Mouse (Mus musculus) heart, embryonic 16.5 days (tissue): ENCODE results near the gene Scn4a. TPM values are rescaled to one million over a fixed set of nuclear protein-coding genes. Genes with fewer than 3 reads are reported as not detected.

ENCODE experiments used
- ATAC-seq: fragments of 200-750 bp; cut with Nextera tagmentation; replicated peaks from 2 replicates; pipeline ENCODE4 v1.8.0; 2017; ENCODE audit warnings: moderate number of reproducible peaks; ENCODE audit not compliant: insufficient read depth, low FRiP score; ENCODE audit errors: extremely low read depth
- H3K27ac ChIP-seq: fragments of 300-500 bp; sonication (generic); 2 replicates; pipeline ENCODE4 v1.5.1; 2014; ENCODE audit warnings: mild to moderate bottlenecking, low read length, control low read depth, moderate library complexity
- H3K27me3 ChIP-seq: fragments of 300-500 bp; sonication (generic); 2 replicates; pipeline ENCODE4 v1.6.1; 2014; ENCODE audit warnings: low read length, mixed read lengths; ENCODE audit not compliant: control insufficient read depth, insufficient read depth
- H3K36me3 ChIP-seq: fragments of 300-500 bp; sonication (generic); 2 replicates; pipeline ENCODE4 v1.6.1; 2014; ENCODE audit not compliant: control insufficient read depth, insufficient read depth
- H3K4me1 ChIP-seq: fragments of 300-500 bp; sonication (generic); 2 replicates; pipeline ENCODE4 v1.6.1; 2014; ENCODE audit warnings: low read length, mixed read lengths; ENCODE audit not compliant: control insufficient read depth, insufficient read depth
- H3K4me2 ChIP-seq: fragments of 300-500 bp; sonication (generic); 2 replicates; pipeline ENCODE4 v1.6.1; 2014; ENCODE audit warnings: low read depth, mild to moderate bottlenecking, control low read depth, low read length
- H3K4me3 ChIP-seq: fragments of 300-500 bp; sonication (generic); 2 replicates; pipeline ENCODE4 v1.5.1; 2014; ENCODE audit warnings: mild to moderate bottlenecking, control low read depth, low read length
- H3K9ac ChIP-seq: fragments of 300-500 bp; sonication (generic); 2 replicates; pipeline ENCODE4 v1.6.1; 2014; ENCODE audit warnings: low read length, control low read depth
- H3K9me3 ChIP-seq: fragments of 300-500 bp; sonication (generic); replicated peaks from 2 replicates; pipeline ENCODE4 v1.6.1; 2016; ENCODE audit warnings: low read length; ENCODE audit not compliant: control insufficient read depth
- WGBS: fragments of 180-500 bp; shearing (Covaris S2); extraction: QIAGEN DNeasy Blood & Tissue Kit; methylation state at CpG from one replicate; pipeline ENCODE4 v1.1.7; 2014; 5-methylcytosine and 5-hydroxymethylcytosine counted together
- polyA plus RNA-seq: library from polyadenylated mRNA; unstranded; fragments of >200 nt; fragmentation: Nextera tagmentation; extraction: Ambion mirVana; gene quantifications from 2 replicates; pipeline ENCODE4 v1.2.1, GENCODE M21; 2015

Scn4a gene
- polyA plus RNA-seq, 1 experiment from 2014 or later, result 0.09 TPM

- Histone ChIP-seq H3K9me3 (no peaks in the 10 kb centered on the region), H3K27me3 (no peaks in the 10 kb centered on the region), H3K27ac (peak overlapping the region; percentile 67), H3K36me3 (peaks cover 24% of the 10 kb centered on the region), H3K4me3 (0 out of 2 replicates have a peak overlapping the region, but pooled peaks have one; percentile 6), H3K9ac (peak overlapping the region; percentile 31), H3K4me1 (peaks cover 25% of the 10 kb centered on the region), H3K4me2 (peak overlapping the region; percentile 39)
- ATAC-seq, result no peak
- WGBS, result 42% methylated on average over 3 of the region's 3 CpGs
Observed at GRCm38 (mm10) chr11:106269060-106269431, 84.0 kb downstream of the Scn4a start.

Other genes with a start within 250 kb of the Scn4a start
- gene Gm10840, start 192.4 kb downstream of the Scn4a start, polyA plus RNA-seq, result not detected in 2 replicates
- 95.5 and 107 TPM in 2 replicates for gene Limd2, start 192.4 kb downstream of the Scn4a start, polyA plus RNA-seq
- 17.5 and 21.9 TPM in 2 replicates for gene Strada, start 151.1 kb downstream of the Scn4a start, polyA plus RNA-seq
- gene Ccdc47, start 136.9 kb downstream of the Scn4a start, polyA plus RNA-seq, result 101 and 110 TPM in 2 replicates
- 46.5 and 47.2 TPM in 2 replicates for gene Ddx42, start 136.4 kb downstream of the Scn4a start, polyA plus RNA-seq
- 34.0 and 38.7 TPM in 2 replicates for gene Ftsj3, start 97.2 kb downstream of the Scn4a start, polyA plus RNA-seq
- gene Psmc5, start 97.1 kb downstream of the Scn4a start, polyA plus RNA-seq, result 217 and 221 TPM in 2 replicates
- 27.0 and 27.1 TPM in 2 replicates for gene Smarcd2, start 80.3 kb downstream of the Scn4a start, polyA plus RNA-seq
- 0.05 and 0.07 TPM in 2 replicates for gene Tcam1, start 76.6 kb downstream of the Scn4a start, polyA plus RNA-seq
- gene Gh, start 51.4 kb downstream of the Scn4a start, polyA plus RNA-seq, result not detected in 2 replicates
- gene Cd79b, start 38.5 kb downstream of the Scn4a start, polyA plus RNA-seq, result 3.5 and 3.6 TPM in 2 replicates
- gene Prr29, start 12.2 kb upstream of the Scn4a start, polyA plus RNA-seq, result 1.00 and 1.0 TPM in 2 replicates
- 107 and 109 TPM in 2 replicates for gene Icam2, start 34.8 kb upstream of the Scn4a start, polyA plus RNA-seq
- 4.7 and 5.3 TPM in 2 replicates for gene Ern1, start 134.6 kb upstream of the Scn4a start, polyA plus RNA-seq